Mouse (Mus musculus) heart, embryonic 10.5 days (tissue): Measurements from ENCODE around the gene Tnip1. TPM values are rescaled to one million over a fixed set of nuclear protein-coding genes. Genes with fewer than 3 reads are reported as not detected.

Experiments
- polyA plus RNA-seq: library from polyadenylated mRNA; unstranded; fragments of >200 nt; fragmentation: Nextera tagmentation; extraction: Ambion mirVana; gene quantifications from 2 replicates; pipeline ENCODE4 v1.2.1, GENCODE M21; 2016

The Tnip1 gene
- polyA plus RNA-seq, 1 experiment from 2014 or later = 22.7 TPM

Other genes with a start within 250 kb of the Tnip1 start
- 77.6 and 84.8 TPM in 2 replicates for gene Cdc42se2, start 175.2 kb downstream of the Tnip1 start, polyA plus RNA-seq
- 11.8 and 17.9 TPM in 2 replicates for gene Lyrm7, start 102.0 kb downstream of the Tnip1 start, polyA plus RNA-seq
- 602 and 622 TPM in 2 replicates for gene Hint1, start 96.5 kb downstream of the Tnip1 start, polyA plus RNA-seq
- gene Gpx3, start 60.5 kb downstream of the Tnip1 start, polyA plus RNA-seq = 1,153 and 1,643 TPM in 2 replicates
- 255 and 342 TPM in 2 replicates for gene Anxa6, start 70.5 kb upstream of the Tnip1 start, polyA plus RNA-seq
- 10.4 and 17.5 TPM in 2 replicates for gene Ccdc69, start 115.2 kb upstream of the Tnip1 start, polyA plus RNA-seq
- gene Gm2a, start 135.2 kb upstream of the Tnip1 start, polyA plus RNA-seq = 33.5 and 52.0 TPM in 2 replicates
- not detected in 2 replicates for gene Slc36a3, start 188.8 kb upstream of the Tnip1 start, polyA plus RNA-seq
- 2.2 and 2.8 TPM in 2 replicates for gene Slc36a2, start 222.2 kb upstream of the Tnip1 start, polyA plus RNA-seq
- 1.3 TPM in 2 replicates for gene Slc36a1, start 241.4 kb upstream of the Tnip1 start, polyA plus RNA-seq